Mouse (Mus musculus): ENCODE results near the gene Stac2. TPM values are rescaled to one million over a fixed set of nuclear protein-coding genes. Genes with fewer than 3 reads are reported as not detected.

Gene Stac2
- total RNA-seq, 2 experiments from 2014 or later, result 46.5 to 56.2 TPM

GRCm38 (mm10) chr11:98021118-98021517 lies 32.1 kb downstream of the Stac2 start:
- no peak for DNase-seq

- DNase-seq, result no peak
Observed at GRCm38 (mm10) chr11:98020710-98021109, 32.6 kb downstream of the Stac2 start.

GRCm38 (mm10) chr11:98019883-98020610 lies 33.2 kb downstream of the Stac2 start:
- DNase-seq, result no peak

GRCm38 (mm10) chr11:98018858-98019641 lies 34.2 kb downstream of the Stac2 start:
- peak in 1 of 2 experiments; percentile 80 for DNase-seq

- DNase-seq, result no peak
Observed at GRCm38 (mm10) chr11:98018222-98018621, 35.0 kb downstream of the Stac2 start.

GRCm38 (mm10) chr11:98016824-98017223 lies 36.4 kb downstream of the Stac2 start:
- no peak for DNase-seq

- no peak for DNase-seq
Observed at GRCm38 (mm10) chr11:98016177-98016576, 37.1 kb downstream of the Stac2 start.

- DNase-seq, result no peak
Observed at GRCm38 (mm10) chr11:98012831-98013230, 40.4 kb downstream of the Stac2 start.

GRCm38 (mm10) chr11:98011716-98012115 lies 41.5 kb downstream of the Stac2 start:
- DNase-seq, result no peak

- no peak for DNase-seq
Observed at GRCm38 (mm10) chr11:98008087-98008486, 45.2 kb downstream of the Stac2 start.

- DNase-seq, result no peak
Observed at GRCm38 (mm10) chr11:98005686-98006085, 47.6 kb downstream of the Stac2 start.

- no peak for DNase-seq
Observed at GRCm38 (mm10) chr11:98005076-98005475, 48.2 kb downstream of the Stac2 start.

GRCm38 (mm10) chr11:98004161-98004560 lies 49.1 kb downstream of the Stac2 start:
- DNase-seq, result no peak

- DNase-seq, result no peak
Observed at GRCm38 (mm10) chr11:98003171-98003671, 50.0 kb downstream of the Stac2 start.

GRCm38 (mm10) chr11:98002627-98003026 lies 50.6 kb downstream of the Stac2 start:
- DNase-seq, result no peak

GRCm38 (mm10) chr11:98001986-98002385 lies 51.3 kb downstream of the Stac2 start:
- DNase-seq, result no peak

- no peak for DNase-seq
Observed at GRCm38 (mm10) chr11:98001351-98001824, 51.9 kb downstream of the Stac2 start.

GRCm38 (mm10) chr11:98000378-98001140 lies 52.7 kb downstream of the Stac2 start:
- no peak for DNase-seq

- DNase-seq, result no peak
Observed at GRCm38 (mm10) chr11:97999748-98000147, 53.5 kb downstream of the Stac2 start.

GRCm38 (mm10) chr11:97998898-97999608 lies 54.2 kb downstream of the Stac2 start:
- DNase-seq, result no peak

- DNase-seq, result no peak
Observed at GRCm38 (mm10) chr11:97998074-97998793, 55.0 kb downstream of the Stac2 start.

Measured in layer of hippocampus, postnatal 36 days (tissue).